Mouse (Mus musculus) thymus, adult 18-20 months (tissue): ENCODE measurements around the gene Pde6b.

ENCODE experiments used
- DNase-seq, 2 experiments: peaks; one replicate each; pipeline ENCODE4 v3.0.0; 2022; ENCODE audit warnings: mixed read lengths in 2 of 2

The Pde6b gene

DNA sequence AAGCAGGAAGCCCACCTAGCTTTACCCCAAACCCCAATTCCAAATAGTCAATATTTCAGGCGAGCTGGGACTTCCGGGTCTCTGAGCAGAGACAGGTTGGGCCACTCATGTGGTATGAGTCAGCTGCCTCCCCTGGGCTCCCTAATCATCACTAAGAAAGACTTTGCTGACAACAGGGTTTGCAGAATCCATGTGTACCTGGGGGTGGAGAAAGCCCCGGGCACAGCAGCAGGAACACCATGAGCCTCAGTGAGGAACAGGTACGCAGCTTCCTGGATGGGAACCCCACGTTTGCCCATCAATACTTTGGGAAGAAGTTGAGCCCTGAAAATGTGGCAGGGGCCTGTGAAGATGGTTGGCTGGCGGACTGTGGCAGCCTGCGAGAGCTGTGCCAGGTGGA is at the start of gene Pde6b:
Gene Pde6b (plus strand): TSS at position 191 of the 400 bp plus-strand sequence.
- DNase-seq: no peak

GRCm38 (mm10) chr5:108343680-108344170 is 44.5 kb upstream of the Pde6b start:
- DNase-seq: no peak

- DNase-seq: no peak
These were observed 42.7 kb upstream of the Pde6b start for GRCm38 (mm10) chr5:108345313-108346071.

GRCm38 (mm10) chr5:108347843-108348242 is 40.3 kb upstream of the Pde6b start:
- no peak for DNase-seq

DNA sequence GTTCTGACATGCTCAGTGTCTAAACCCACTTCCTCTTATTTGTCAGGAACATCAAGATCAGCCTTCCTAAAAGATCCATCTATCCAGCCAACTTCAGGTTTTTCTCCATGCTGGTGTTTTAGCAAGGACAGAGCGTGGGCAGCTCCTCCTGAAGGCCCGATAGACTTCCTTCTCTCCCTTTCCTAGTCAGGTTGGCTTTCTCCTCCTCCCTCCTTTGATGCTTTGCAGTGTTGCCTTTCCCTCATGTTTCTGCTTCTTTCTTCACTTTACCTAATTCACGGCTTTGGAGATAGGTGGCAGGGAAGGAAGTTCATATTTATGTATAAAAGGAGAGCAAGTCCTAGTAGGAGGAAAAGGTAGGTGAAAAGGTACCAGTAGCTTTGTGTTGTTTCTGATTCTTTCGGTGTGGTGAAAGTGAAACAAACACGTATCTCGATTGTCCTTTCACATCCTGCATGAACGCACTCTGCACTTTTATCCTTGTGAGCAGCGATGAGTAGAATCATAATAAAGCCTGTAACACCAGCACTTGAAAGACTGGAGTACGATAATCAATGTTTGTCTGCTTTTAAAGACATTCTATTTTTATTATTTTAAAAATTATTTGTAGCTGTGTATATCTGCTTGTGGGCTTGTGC is 38.6 kb upstream of the Pde6b start:
- no peak for DNase-seq

GRCm38 (mm10) chr5:108354056-108354455 is 34.1 kb upstream of the Pde6b start:
- DNase-seq: no peak

DNA sequence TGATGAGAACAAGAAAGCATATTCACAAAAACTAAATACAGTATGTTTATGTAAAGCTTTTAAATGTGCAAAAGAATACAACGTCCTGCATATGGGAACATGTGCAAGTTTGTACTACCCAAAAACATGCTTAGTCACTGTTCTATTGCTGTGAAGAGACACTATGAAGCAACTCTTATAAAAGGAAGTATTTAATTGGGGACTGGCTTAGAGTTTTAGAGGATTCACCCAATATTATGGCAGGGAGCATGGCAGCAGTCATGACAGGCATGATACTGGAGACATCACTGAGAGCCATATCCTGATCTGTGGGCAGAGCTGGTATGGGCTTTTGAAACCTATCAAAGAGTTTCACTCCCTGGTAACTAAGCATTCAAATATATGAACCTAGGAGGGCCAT is 30.3 kb upstream of the Pde6b start:
- DNase-seq: no peak

DNA sequence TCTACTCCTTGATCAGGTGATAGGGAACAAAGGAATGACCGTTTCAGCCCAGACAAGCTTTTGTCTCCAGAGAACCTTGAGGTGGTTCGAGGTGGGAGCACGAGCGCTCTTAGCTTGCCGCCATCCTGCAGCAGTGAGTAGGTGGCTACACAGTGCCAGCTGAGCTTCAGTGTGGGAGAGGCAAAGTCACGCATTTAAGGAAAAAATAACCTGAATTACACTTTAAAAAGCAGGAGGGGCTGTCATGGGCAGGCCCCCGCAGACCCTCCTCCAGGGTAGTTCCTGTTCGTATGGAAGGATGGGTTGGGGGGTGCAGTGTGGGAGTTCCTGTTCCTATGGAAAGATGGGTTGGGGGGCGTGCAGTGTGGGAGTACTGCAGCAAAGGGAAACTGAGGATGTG is 28.7 kb upstream of the Pde6b start:
- no peak for DNase-seq

DNA sequence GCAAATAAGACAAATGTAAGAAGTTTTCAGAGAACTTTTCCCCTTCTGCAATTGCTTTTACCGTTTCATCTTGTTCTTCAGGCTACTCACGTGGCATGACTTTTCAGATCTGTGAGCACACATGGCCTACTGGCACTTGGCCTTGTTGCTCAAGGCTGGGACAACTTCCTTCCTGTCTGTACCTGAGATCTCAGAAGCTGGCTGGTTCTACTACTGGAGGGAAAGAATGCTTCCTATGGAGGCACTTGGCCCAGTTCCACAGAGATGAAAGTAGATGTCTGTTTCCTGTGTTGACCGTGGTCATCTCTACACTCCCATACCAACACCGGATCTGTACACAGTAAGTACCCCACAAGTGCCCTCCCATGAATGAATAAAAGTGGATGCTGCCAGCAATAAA is 28.0 kb upstream of the Pde6b start:
- DNase-seq: no peak

GRCm38 (mm10) chr5:108362330-108362729 is 25.9 kb upstream of the Pde6b start:
- DNase-seq: no peak

DNA sequence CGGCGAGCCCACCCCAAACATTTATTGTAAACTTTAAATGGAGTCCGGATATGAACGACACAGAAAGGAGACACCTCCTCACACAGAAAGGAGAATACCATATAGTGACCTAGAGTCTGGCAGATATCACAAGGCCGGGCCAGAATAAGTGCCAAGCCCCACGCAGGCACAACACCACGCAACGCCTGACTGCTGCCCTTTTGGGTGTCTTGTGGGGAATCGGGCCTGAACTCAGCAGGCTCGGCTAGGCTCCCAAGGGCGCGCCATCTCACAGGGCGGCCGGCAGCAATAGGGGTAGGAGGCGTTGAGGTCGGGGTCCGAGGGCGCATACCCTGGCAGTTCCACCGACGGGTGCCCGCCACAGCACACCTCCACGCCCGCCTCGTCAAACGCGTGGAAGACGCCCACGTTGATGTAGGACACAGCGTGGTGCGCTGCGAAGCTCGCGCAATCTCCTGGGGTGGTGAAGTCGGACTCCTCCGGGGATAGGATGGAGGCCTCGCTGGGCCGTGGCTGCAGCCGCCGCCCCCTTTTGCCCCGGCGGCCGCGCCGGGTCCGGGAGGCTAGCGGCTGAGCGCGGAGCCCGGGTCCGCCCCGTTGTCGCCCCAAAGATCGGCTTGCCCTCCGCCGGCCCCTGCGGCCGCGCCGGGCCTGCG is 21.7 kb upstream of the Pde6b start:
- DNase-seq: no peak

GRCm38 (mm10) chr5:108366984-108367841 is 21.0 kb upstream of the Pde6b start:
- DNase-seq: no peak

DNA sequence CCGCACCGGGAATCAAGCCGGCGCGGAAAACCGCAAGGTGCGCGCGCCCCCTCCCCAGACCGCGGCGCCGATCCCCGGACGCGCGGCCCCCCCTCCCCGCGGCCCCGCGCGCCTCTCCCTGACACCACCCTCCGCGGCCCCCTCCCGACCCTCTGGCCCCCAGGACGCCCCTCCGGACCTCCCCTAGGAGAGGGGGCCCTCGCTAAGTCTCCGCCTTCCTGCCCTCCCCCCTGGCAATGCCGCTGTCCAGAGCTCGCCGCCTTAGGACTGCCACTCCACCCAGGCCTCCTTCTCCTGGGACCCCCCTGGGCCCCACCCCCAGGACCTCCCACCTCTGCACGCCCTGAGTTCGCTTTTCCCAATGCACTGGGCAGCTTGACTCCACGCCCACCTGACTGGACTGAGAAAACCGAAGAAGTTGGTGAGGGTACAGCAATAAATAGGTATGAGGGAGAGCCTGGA is 20.3 kb upstream of the Pde6b start, which contains the start of gene Gm42517:
Gene Gm42517 (minus strand): TSS at position 52 of the 462 bp plus-strand sequence.
- no peak for DNase-seq

DNA sequence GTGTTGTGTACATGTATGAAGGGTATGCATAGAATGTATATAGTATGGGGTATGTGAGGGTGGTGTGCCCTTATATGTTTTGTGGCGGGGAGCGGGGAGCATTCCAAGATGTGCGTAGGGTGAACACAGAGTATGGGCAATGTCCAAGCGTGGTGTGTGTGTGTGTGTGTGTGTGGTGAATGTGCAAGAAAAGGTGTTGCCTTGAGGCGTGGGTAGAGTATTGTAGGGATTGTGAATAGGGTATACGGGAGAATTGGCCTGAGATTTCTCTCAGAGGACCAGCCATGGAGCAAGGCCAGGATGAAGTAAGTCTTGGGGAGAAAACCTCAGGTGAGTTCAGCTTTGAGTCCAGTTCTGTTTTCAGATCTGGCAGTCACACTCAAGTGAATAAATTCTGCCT is 19.7 kb upstream of the Pde6b start:
- DNase-seq: no peak

- DNase-seq: no peak
These were observed 19.2 kb upstream of the Pde6b start for GRCm38 (mm10) chr5:108368851-108369621.

DNA sequence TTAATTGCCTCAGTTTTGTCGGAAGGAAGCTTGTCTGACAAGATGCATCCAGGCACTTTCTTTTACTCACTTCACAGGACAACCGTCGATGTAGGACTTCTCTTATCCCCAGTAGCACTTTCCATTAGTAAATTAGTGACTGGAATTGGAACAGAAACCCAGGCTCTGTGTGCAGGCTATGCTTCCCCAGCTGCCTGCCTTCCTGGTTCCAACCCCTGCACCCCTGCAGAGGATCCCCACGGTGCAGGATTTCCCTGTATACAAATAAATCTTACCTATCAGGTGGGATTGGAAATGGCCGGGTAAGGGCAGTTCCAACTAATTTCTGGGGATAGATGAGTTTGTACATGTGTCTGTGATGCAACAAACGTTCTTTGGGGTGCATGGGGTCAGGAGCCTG is 18.2 kb upstream of the Pde6b start:
- DNase-seq: no peak

- no peak for DNase-seq
These were observed 14.1 kb upstream of the Pde6b start for GRCm38 (mm10) chr5:108374079-108374478.

GRCm38 (mm10) chr5:108376059-108376458 is 12.1 kb upstream of the Pde6b start:
- no peak for DNase-seq

GRCm38 (mm10) chr5:108378346-108378745 is 9.8 kb upstream of the Pde6b start:
- no peak for DNase-seq

GRCm38 (mm10) chr5:108385632-108386031 is 2.6 kb upstream of the Pde6b start:
- no peak for DNase-seq

DNA sequence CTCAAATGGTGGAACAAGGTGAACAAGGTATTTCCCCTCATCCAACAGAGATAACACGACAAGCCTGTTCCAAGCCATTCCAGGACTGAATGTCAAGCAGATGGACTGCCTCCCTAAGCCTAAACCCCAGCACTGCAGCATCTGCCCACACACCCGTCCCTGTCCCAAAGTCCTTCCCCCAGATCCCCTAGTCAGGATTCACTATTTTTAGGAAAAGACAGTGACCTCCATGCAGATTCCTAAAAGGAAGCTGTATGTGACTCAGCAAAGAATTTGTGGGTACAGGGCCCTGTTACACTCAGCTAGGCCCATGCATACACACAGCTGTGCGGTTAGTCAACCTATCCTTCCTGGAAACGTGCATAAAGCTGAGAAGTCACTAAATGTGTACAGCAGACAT is 1.7 kb upstream of the Pde6b start:
- DNase-seq: no peak

- DNase-seq: no peak
These were observed 1.6 kb downstream of the Pde6b start for GRCm38 (mm10) chr5:108389744-108390143.
